Mouse (Mus musculus): Measurements from ENCODE around the gene Rps2. TPM values are rescaled to one million over a fixed set of nuclear protein-coding genes. Genes with fewer than 3 reads are reported as not detected.

Rps2 gene
- total and polyA plus RNA-seq, 3 experiments: 1,852 to 4,516 TPM; not detected in 1

GRCm38 (mm10) chr17:24686514-24686913 is 31.4 kb upstream of the Rps2 start:
- Histone ChIP-seq H3K9ac (ENCODE audit: control insufficient read depth, low read depth, low read length, poor library complexity, severe bottlenecking) (peak overlapping the region; percentile 24), H3K36me3 (ENCODE audit: control insufficient read depth in 1 of 2, insufficient read depth in 2 of 2, low read length in 2 of 2) (peaks cover 0 to 3% of the 10 kb centered on the region in 2 experiments; a peak in 1 of 4 replicates), H3K79me2 (ENCODE audit: control insufficient read depth, insufficient read depth, low read length, poor library complexity) (no peaks in the 10 kb centered on the region), H3K4me3 (ENCODE audit: control insufficient read depth in 1 of 2, insufficient read depth in 1 of 2, low read depth in 2 of 2, low read length in 2 of 2) (peak overlapping the region; percentile 36 to 72), H3K4me1 (ENCODE audit: control insufficient read depth in 1 of 2, insufficient read depth in 2 of 2, low read length in 2 of 2) (peaks cover 0 to 12% of the 10 kb centered on the region in 2 experiments; a peak in 3 of 4 replicates), H3K27ac (ENCODE audit: control insufficient read depth, low read depth, low read length) (peak overlapping the region; percentile 2), H3K9me3 (replicated peaks; ENCODE audit: insufficient read depth, low read length) (no peaks in the 10 kb centered on the region), H3K27me3 (ENCODE audit: control insufficient read depth in 1 of 2, insufficient read depth in 2 of 2, low read length in 2 of 2) (no peaks in the 10 kb centered on the region)
- peak; percentile 84 for DNase-seq (ENCODE audit: low read depth, low spot score)
- TF ChIP-seq MYC (IDR thresholded peaks at IDR 0.05; ENCODE audit: low read depth, low read length) (0 out of 2 replicates have a peak, but pooled peaks have one; percentile 15), POLR2A (IDR thresholded peaks at IDR 0.05; ENCODE audit: control insufficient read depth in 1 of 2, insufficient read depth in 1 of 2, low read depth in 1 of 2, low read length in 2 of 2, poor library complexity in 1 of 2) (0 out of 4 replicates have a peak, but pooled peaks of 1 of the 2 experiments have one; percentile 9), USF1 (IDR thresholded peaks at IDR 0.05; ENCODE audit: low read depth, low read length) (peak; percentile 73), ELF1 (IDR thresholded peaks at IDR 0.05; ENCODE audit: low read depth, low read length) (no peak)

- Histone ChIP-seq H3K79me2 (ENCODE audit: control insufficient read depth, insufficient read depth, low read length, poor library complexity) (no peaks in the 10 kb centered on the region), H3K36me3 (ENCODE audit: control insufficient read depth in 1 of 2, insufficient read depth in 2 of 2, low read length in 2 of 2) (peaks cover 0 to 3% of the 10 kb centered on the region in 2 experiments; a peak in 1 of 4 replicates), H3K9ac (ENCODE audit: control insufficient read depth, low read depth, low read length, poor library complexity, severe bottlenecking) (peak overlapping the region; percentile 57), H3K27ac (ENCODE audit: control insufficient read depth, low read depth, low read length) (peak overlapping the region; percentile 71), H3K9me3 (replicated peaks; ENCODE audit: insufficient read depth, low read length) (no peaks in the 10 kb centered on the region), H3K27me3 (ENCODE audit: control insufficient read depth in 1 of 2, insufficient read depth in 2 of 2, low read length in 2 of 2) (no peaks in the 10 kb centered on the region), H3K4me3 (ENCODE audit: control insufficient read depth in 1 of 2, insufficient read depth in 1 of 2, low read depth in 2 of 2, low read length in 2 of 2) (peak overlapping the region; percentile 61 to 64), H3K4me1 (ENCODE audit: control insufficient read depth in 1 of 2, insufficient read depth in 2 of 2, low read length in 2 of 2) (peaks cover 0 to 12% of the 10 kb centered on the region in 2 experiments; a peak in 3 of 4 replicates)
- DNase-seq (ENCODE audit: low read depth, low spot score): peak; percentile 88
- no peak for TF ChIP-seq SMC3 (IDR thresholded peaks at IDR 0.05; ENCODE audit: low read depth, low read length)
- peak; percentile 56 for TF ChIP-seq SIN3A (IDR thresholded peaks at IDR 0.05; ENCODE audit: low read length)
- no peak for TF ChIP-seq GATA1 (IDR thresholded peaks at IDR 0.05; ENCODE audit: low read depth, low read length)
- TF ChIP-seq MAZ (IDR thresholded peaks at IDR 0.05; ENCODE audit: low read depth, low read length): no peak
- no peak for TF ChIP-seq MAX (IDR thresholded peaks at IDR 0.05; ENCODE audit: low read length)
- no peak for TF ChIP-seq UBTF (IDR thresholded peaks at IDR 0.05; ENCODE audit: borderline replicate concordance, insufficient read depth, low read depth, low read length)
- peak; percentile 90 for TF ChIP-seq ZNF384 (IDR thresholded peaks at IDR 0.05; ENCODE audit: low read depth, low read length)
- no peak for TF ChIP-seq ZC3H11A (IDR thresholded peaks at IDR 0.05; ENCODE audit: low read depth, low read length)
- peak; percentile 26; the same call in 1 of the 2 replicates for TF ChIP-seq NELFE (IDR thresholded peaks at IDR 0.05; ENCODE audit: low read depth, low read length)
- TF ChIP-seq POLR2AphosphoS2 (IDR thresholded peaks at IDR 0.05; ENCODE audit: low read length): no peak
- TF ChIP-seq ETS1 (IDR thresholded peaks at IDR 0.05; ENCODE audit: low read depth, low read length): no peak
- no peak for TF ChIP-seq CHD1 (IDR thresholded peaks at IDR 0.05; ENCODE audit: low read depth, low read length)
- no peak for TF ChIP-seq MYC (IDR thresholded peaks at IDR 0.05; ENCODE audit: low read depth, low read length)
- no peak for TF ChIP-seq BHLHE40 (IDR thresholded peaks at IDR 0.05; ENCODE audit: borderline replicate concordance, low read depth, low read length)
- peak in 1 of 2 experiments; percentile 43; a peak in 1 of 4 replicates for TF ChIP-seq POLR2A (IDR thresholded peaks at IDR 0.05; ENCODE audit: control insufficient read depth in 1 of 2, insufficient read depth in 1 of 2, low read depth in 1 of 2, low read length in 2 of 2, poor library complexity in 1 of 2)
- TF ChIP-seq RCOR1 (IDR thresholded peaks at IDR 0.05; ENCODE audit: low read depth, low read length): no peak
- no peak for TF ChIP-seq CHD2 (IDR thresholded peaks at IDR 0.05; ENCODE audit: low read length)
- TF ChIP-seq TBP (IDR thresholded peaks at IDR 0.05; ENCODE audit: low read depth, low read length): peak; percentile 43; the same call in 1 of the 2 replicates
- TF ChIP-seq USF1 (IDR thresholded peaks at IDR 0.05; ENCODE audit: low read depth, low read length): 0 out of 2 replicates have a peak, but pooled peaks have one; percentile 3
- no peak for TF ChIP-seq JUND (IDR thresholded peaks at IDR 0.05; ENCODE audit: low read depth, low read length)
- no peak for TF ChIP-seq MEF2A (IDR thresholded peaks at IDR 0.05; ENCODE audit: extremely low read depth, insufficient replicate concordance, low read depth, low read length, poor library complexity, severe bottlenecking)
- TF ChIP-seq CTCF (IDR thresholded peaks at IDR 0.05 in 2 of 3, conservative IDR thresholded peaks at IDR 0.05 in 1 of 3; ENCODE audit: control insufficient read depth in 1 of 3, insufficient read depth in 1 of 3, low read depth in 2 of 3, low read length in 3 of 3, poor library complexity in 1 of 3, severe bottlenecking in 1 of 3): no peak
- TF ChIP-seq ZMIZ1 (IDR thresholded peaks at IDR 0.05; ENCODE audit: low read depth, low read length): no peak
- peak; percentile 69 for TF ChIP-seq ELF1 (IDR thresholded peaks at IDR 0.05; ENCODE audit: low read depth, low read length)
- TF ChIP-seq POLR2AphosphoS5 (IDR thresholded peaks at IDR 0.05; ENCODE audit: borderline replicate concordance, low read depth, low read length): no peak
- TF ChIP-seq MXI1 (IDR thresholded peaks at IDR 0.05; ENCODE audit: low read depth, low read length): peak; percentile 49; the same call in 1 of the 2 replicates
- TF ChIP-seq TCF12 (IDR thresholded peaks at IDR 0.05; ENCODE audit: low read depth, low read length): peak; percentile 18; the same call in 1 of the 2 replicates
Measured at GRCm38 (mm10) chr17:24687146-24687595, 30.7 kb upstream of the Rps2 start.
